Mouse (Mus musculus): ENCODE measurements around the gene Cc2d2a.

The Cc2d2a gene

GRCm38 (mm10) chr5:43661997-43662961, at the start of gene Cc2d2a:
Cc2d2a (plus strand) TSS chr5:43662346.
- in situ Hi-C loops (cut with MboI; ENCODE audit: low sequenced_read_pairs) = no loop called here

GRCm38 (mm10) chr5:43621575-43622299, 40.4 kb upstream of the Cc2d2a start:
- in situ Hi-C loops (cut with MboI; ENCODE audit: low sequenced_read_pairs) = no loop called here

GRCm38 (mm10) chr5:43625407-43625806, 36.7 kb upstream of the Cc2d2a start:
- in situ Hi-C loops (cut with MboI; ENCODE audit: low sequenced_read_pairs) = no loop called here

GRCm38 (mm10) chr5:43634071-43634601, 28.0 kb upstream of the Cc2d2a start:
- in situ Hi-C loops (cut with MboI; ENCODE audit: low sequenced_read_pairs) = no loop called here

- in situ Hi-C loops (cut with MboI; ENCODE audit: low sequenced_read_pairs) = no loop called here
These were observed 27.5 kb upstream of the Cc2d2a start for GRCm38 (mm10) chr5:43634602-43635081.

- in situ Hi-C loops (cut with MboI; ENCODE audit: low sequenced_read_pairs) = no loop called here
These were observed 17.1 kb upstream of the Cc2d2a start for GRCm38 (mm10) chr5:43645020-43645419.

GRCm38 (mm10) chr5:43647098-43647774, 14.9 kb upstream of the Cc2d2a start:
- in situ Hi-C loops (cut with MboI; ENCODE audit: low sequenced_read_pairs) = no loop called here

- in situ Hi-C loops (cut with MboI; ENCODE audit: low sequenced_read_pairs) = no loop called here
These were observed 648 bp upstream of the Cc2d2a start for GRCm38 (mm10) chr5:43661498-43661897.

- in situ Hi-C loops (cut with MboI; ENCODE audit: low sequenced_read_pairs) = no loop called here
These were observed 1.4 kb downstream of the Cc2d2a start for GRCm38 (mm10) chr5:43663531-43663930.

GRCm38 (mm10) chr5:43665144-43665543, 3.0 kb downstream of the Cc2d2a start:
- in situ Hi-C loops (cut with MboI; ENCODE audit: low sequenced_read_pairs) = no loop called here

GRCm38 (mm10) chr5:43669118-43669645, 7.0 kb downstream of the Cc2d2a start:
- in situ Hi-C loops (cut with MboI; ENCODE audit: low sequenced_read_pairs) = no loop called here

GRCm38 (mm10) chr5:43672177-43672911, 10.2 kb downstream of the Cc2d2a start:
- in situ Hi-C loops (cut with MboI; ENCODE audit: low sequenced_read_pairs) = no loop called here

GRCm38 (mm10) chr5:43673083-43673482, 10.9 kb downstream of the Cc2d2a start:
- in situ Hi-C loops (cut with MboI; ENCODE audit: low sequenced_read_pairs) = no loop called here

GRCm38 (mm10) chr5:43685466-43685865, 23.3 kb downstream of the Cc2d2a start:
- in situ Hi-C loops (cut with MboI; ENCODE audit: low sequenced_read_pairs) = no loop called here

GRCm38 (mm10) chr5:43692489-43692888, 30.3 kb downstream of the Cc2d2a start:
- in situ Hi-C loops (cut with MboI; ENCODE audit: low sequenced_read_pairs) = no loop called here

GRCm38 (mm10) chr5:43697133-43697532, 35.0 kb downstream of the Cc2d2a start:
- in situ Hi-C loops (cut with MboI; ENCODE audit: low sequenced_read_pairs) = no loop called here

- in situ Hi-C loops (cut with MboI; ENCODE audit: low sequenced_read_pairs) = no loop called here
These were observed 37.1 kb downstream of the Cc2d2a start for GRCm38 (mm10) chr5:43699240-43699639.

GRCm38 (mm10) chr5:43721538-43722451, 59.6 kb downstream of the Cc2d2a start:
- in situ Hi-C loops (cut with MboI; ENCODE audit: low sequenced_read_pairs) = no loop called here

GRCm38 (mm10) chr5:43722452-43722783, 60.3 kb downstream of the Cc2d2a start:
- in situ Hi-C loops (cut with MboI; ENCODE audit: low sequenced_read_pairs) = no loop called here

Data from CH12F3 (cell line).